Mouse (Mus musculus) limb, embryonic 14.5 days (tissue): Measurements from ENCODE around the gene Sgpp2. TPM values are rescaled to one million over a fixed set of nuclear protein-coding genes. Genes with fewer than 3 reads are reported as not detected.

Source experiments
- ATAC-seq: fragments of 200-750 bp; cut with Nextera tagmentation; 2 replicates; pipeline ENCODE4 v1.8.0; 2017; ENCODE audit warnings: low read depth, moderate number of reproducible peaks, moderate TSS enrichment; ENCODE audit not compliant: low FRiP score
- DNase-seq: peaks from one replicate; pipeline ENCODE4 v3.0.0-alpha.2; 2015; ENCODE audit warnings: low spot score
- H3K27ac ChIP-seq: fragments of 300-500 bp; sonication (generic); replicated peaks from 2 replicates; pipeline ENCODE4 v1.5.1; 2014; ENCODE audit warnings: low read depth, mild to moderate bottlenecking, low read length, moderate library complexity, mixed read lengths
- H3K27me3 ChIP-seq: fragments of 300-500 bp; sonication (generic); 2 replicates; pipeline ENCODE4 v1.6.1; 2014; ENCODE audit warnings: low read length, mixed read lengths; ENCODE audit not compliant: control insufficient read depth, insufficient read depth
- H3K36me3 ChIP-seq: fragments of 300-500 bp; sonication (generic); 2 replicates; pipeline ENCODE4 v1.6.1; 2014; ENCODE audit warnings: mild to moderate bottlenecking, low read length, moderate library complexity, mixed read lengths; ENCODE audit not compliant: control insufficient read depth, insufficient read depth
- H3K4me1 ChIP-seq: fragments of 300-500 bp; sonication (generic); 2 replicates; pipeline ENCODE4 v1.6.1; 2014; ENCODE audit warnings: antibody characterized with exemption, low read length, mixed read lengths; ENCODE audit not compliant: control insufficient read depth, insufficient read depth
- H3K4me2 ChIP-seq: fragments of 300-500 bp; sonication (generic); replicated peaks from 2 replicates; pipeline ENCODE4 v1.6.1; 2014; ENCODE audit warnings: low read depth, mild to moderate bottlenecking, low read length, moderate library complexity; ENCODE audit not compliant: severe bottlenecking
- H3K4me3 ChIP-seq: fragments of 300-500 bp; sonication (generic); replicated peaks from 2 replicates; pipeline ENCODE4 v1.5.1; 2014; ENCODE audit warnings: low read length
- H3K9ac ChIP-seq: fragments of 300-500 bp; sonication (generic); 2 replicates; pipeline ENCODE4 v1.6.1; 2014; ENCODE audit warnings: mild to moderate bottlenecking, low read depth, low read length, moderate library complexity; ENCODE audit not compliant: severe bottlenecking
- H3K9me3 ChIP-seq: fragments of 300-500 bp; sonication (generic); 2 replicates; pipeline ENCODE4 v1.6.1; 2016; ENCODE audit warnings: low read length; ENCODE audit not compliant: control insufficient read depth
- POLR2A ChIP-seq: fragments of 200-500 bp; IDR thresholded peaks from 2 replicates; pipeline ENCODE4 v1.8.0; 2012; ENCODE audit warnings: inconsistent platforms, mild to moderate bottlenecking, moderate library complexity, borderline replicate concordance; ENCODE audit not compliant: insufficient read depth, insufficient read length; ENCODE audit errors: extremely low read depth
- WGBS: fragments of 180-500 bp; shearing (Covaris S2); extraction: QIAGEN DNeasy Blood & Tissue Kit; methylation state at CpG from one replicate; pipeline ENCODE4 v1.1.7; 2014; 5-methylcytosine and 5-hydroxymethylcytosine counted together
- polyA plus RNA-seq, 2 experiments: library from polyadenylated mRNA; depleted of rRNA in 1 of 2; stranded (reverse) in 1 of 2; unstranded in 1 of 2; fragments of >200 nt; fragmentation: Nextera tagmentation in 1 of 2; extraction: Ambion mirVana in 1 of 2; gene quantifications; 2 replicates each; pipeline versions ENCODE4 v1.2.1 to v1.2.3; 2012 to 2014

Sgpp2 gene
- polyA plus RNA-seq, 2 experiments = 0.55 to 0.69 TPM

GRCm38 (mm10) chr1:78355123-78355522, 45.0 kb downstream of the Sgpp2 start:
- Histone ChIP-seq H3K9ac (no peak overlapping the region), H3K4me1 (no peaks in the 10 kb centered on the region), H3K36me3 (no peaks in the 10 kb centered on the region), H3K4me3 (no peak overlapping the region), H3K27me3 (no peaks in the 10 kb centered on the region), H3K9me3 (no peaks in the 10 kb centered on the region), H3K27ac (no peak overlapping the region), H3K4me2 (no peak overlapping the region)
- 46% methylated on average over 4 of the region's 4 CpGs for WGBS
- DNase-seq (no peak), ATAC-seq (no peak)
- TF ChIP-seq POLR2A = no peak

DNA sequence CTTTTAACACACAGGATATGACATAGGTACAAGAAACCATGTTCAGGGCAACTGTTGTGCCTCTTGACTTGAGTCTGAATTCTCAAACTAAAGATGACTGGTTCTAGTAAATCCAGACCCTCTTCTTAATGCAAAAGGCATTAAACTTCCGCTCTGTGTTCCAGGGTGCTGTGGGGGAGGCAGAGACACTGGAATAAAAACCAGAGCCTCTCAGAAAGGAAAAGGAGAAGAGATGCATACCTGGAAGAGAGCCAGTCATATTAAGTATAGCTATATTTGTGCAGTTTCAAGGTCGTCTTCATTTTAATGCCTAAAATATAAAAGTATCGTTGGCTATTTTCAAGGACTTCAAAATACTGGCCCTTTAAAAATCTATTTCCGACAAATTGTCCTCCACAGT, 47.3 kb downstream of the Sgpp2 start:
- no peaks in the 10 kb centered on the region for H3K27me3 ChIP-seq
- no peaks in the 10 kb centered on the region for H3K4me1 ChIP-seq
- DNase-seq = no peak
- no peaks in the 10 kb centered on the region for H3K9me3 ChIP-seq
- no peak for ATAC-seq
- no peak overlapping the region for H3K9ac ChIP-seq
- H3K27ac ChIP-seq = no peak overlapping the region
- 72% methylated on average over 4 of the region's 4 CpGs for WGBS
- no peak for TF ChIP-seq POLR2A
- no peaks in the 10 kb centered on the region for H3K36me3 ChIP-seq
- H3K4me3 ChIP-seq = no peak overlapping the region
- no peak overlapping the region for H3K4me2 ChIP-seq

- Histone ChIP-seq H3K27ac (no peak overlapping the region), H3K4me1 (no peaks in the 10 kb centered on the region), H3K4me2 (no peak overlapping the region), H3K36me3 (no peaks in the 10 kb centered on the region), H3K9me3 (no peaks in the 10 kb centered on the region), H3K27me3 (no peaks in the 10 kb centered on the region), H3K9ac (no peak overlapping the region), H3K4me3 (no peak overlapping the region)
- no peak for DNase-seq
- no peak for TF ChIP-seq POLR2A
- ATAC-seq = no peak
- WGBS = 91% methylated on average over 1 of the region's 1 CpGs
These were observed 47.7 kb downstream of the Sgpp2 start for GRCm38 (mm10) chr1:78357868-78358267.

- Histone ChIP-seq H3K9me3 (no peaks in the 10 kb centered on the region), H3K27me3 (no peaks in the 10 kb centered on the region), H3K4me2 (no peak overlapping the region), H3K4me1 (no peaks in the 10 kb centered on the region), H3K9ac (no peak overlapping the region), H3K36me3 (no peaks in the 10 kb centered on the region), H3K27ac (no peak overlapping the region), H3K4me3 (no peak overlapping the region)
- ATAC-seq (no peak), DNase-seq (no peak)
- 48% methylated on average over 13 of the region's 13 CpGs for WGBS
- TF ChIP-seq POLR2A = no peak
These were observed 54.1 kb downstream of the Sgpp2 start for GRCm38 (mm10) chr1:78363965-78364889.

GRCm38 (mm10) chr1:78367806-78368205, 57.7 kb downstream of the Sgpp2 start:
- TF ChIP-seq POLR2A = no peak
- Histone ChIP-seq H3K36me3 (no peaks in the 10 kb centered on the region), H3K9me3 (0 out of 2 replicates have a peak, but pooled peaks cover 6% of the 10 kb centered on the region), H3K4me3 (no peak overlapping the region), H3K27ac (no peak overlapping the region), H3K9ac (no peak overlapping the region), H3K4me1 (peaks cover 5% of the 10 kb centered on the region; the same call in 1 of the 2 replicates), H3K27me3 (no peaks in the 10 kb centered on the region), H3K4me2 (no peak overlapping the region)
- DNase-seq (no peak), ATAC-seq (no peak)
- WGBS = 62% methylated on average over 5 of the region's 5 CpGs
